In the genomic region with DNA sequence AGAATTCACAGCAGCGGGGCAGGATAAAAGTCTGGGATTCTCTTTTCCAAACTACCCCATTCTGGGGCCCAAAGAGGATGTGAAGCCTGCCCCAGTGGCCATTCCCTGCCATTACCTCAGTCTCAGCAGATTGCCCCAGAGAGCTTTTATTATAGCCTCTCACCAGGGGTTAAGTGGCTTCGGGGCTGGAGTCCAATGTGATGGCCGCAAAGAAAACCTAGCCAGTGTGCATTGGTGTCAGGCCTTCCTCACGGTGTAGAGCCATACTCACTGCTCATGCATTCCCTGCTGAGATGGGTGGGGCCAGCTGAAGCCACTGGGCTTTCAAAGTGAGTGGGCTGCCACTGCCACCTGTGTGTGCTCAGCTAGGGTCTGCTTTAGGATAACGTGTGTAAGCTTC, we compare ENCODE assay signal across 11 mouse cellular contexts.
DNase-seq lines count a peak whose midpoint lies in the region; ATAC-seq and TF ChIP-seq lines count a peak whose summit lies in the region.
"Had no signal": no experiment of that assay in that cellular context is flagged by ENCODE, and none has a peak within 500 bp of the region (broad histone marks: within the 10 kb centered on the region; RNA-seq: fewer than 3 reads in every experiment).

No protein-coding gene starts in this region.

- no peak overlapping the region for H3K4me2 ChIP-seq in lung, embryonic 14.5 days
- H3K4me2 ChIP-seq in limb, embryonic 11.5 days (ENCODE audit: low read depth, severe bottlenecking) = no peak overlapping the region

- WGBS in heart, embryonic 10.5 days = 39% methylated on average over 5 of the region's 5 CpGs
- 40% methylated on average over 5 of the region's 5 CpGs for WGBS in lung, embryonic 14.5 days
- 22% methylated on average over 5 of the region's 5 CpGs for WGBS in limb, embryonic 11.5 days

- no peak overlapping the region for H3K9ac ChIP-seq in lung, embryonic 14.5 days
- H3K9ac ChIP-seq in limb, embryonic 11.5 days (ENCODE audit: low read length) = no peak overlapping the region

- H3K9me3 ChIP-seq in heart, embryonic 10.5 days = no peaks in the 10 kb centered on the region
- H3K9me3 ChIP-seq in lung, embryonic 14.5 days (ENCODE audit: low read depth, low read length) = no peaks in the 10 kb centered on the region
- H3K9me3 ChIP-seq in limb, embryonic 11.5 days (ENCODE audit: control insufficient read depth, low read length) = no peaks in the 10 kb centered on the region

- no peak overlapping the region for H3K4me3 ChIP-seq in heart, embryonic 10.5 days
- no peak overlapping the region for H3K4me3 ChIP-seq in lung, embryonic 14.5 days (ENCODE audit: low read depth, low read length)
- H3K4me3 ChIP-seq in limb, embryonic 11.5 days (ENCODE audit: low read depth, low read length) = no peak overlapping the region

- peaks cover 37% of the 10 kb centered on the region for H3K36me3 ChIP-seq in heart, embryonic 10.5 days
- H3K36me3 ChIP-seq in lung, embryonic 14.5 days (ENCODE audit: insufficient read depth) = peaks cover 19% of the 10 kb centered on the region
- no peaks in the 10 kb centered on the region for H3K36me3 ChIP-seq in limb, embryonic 11.5 days (ENCODE audit: control insufficient read depth, insufficient read depth, low read length)

- DNase-seq in heart, embryonic 10.5 days (ENCODE audit: low spot score) = no peak
- DNase-seq in heart, adult 9 months (ENCODE audit: low spot score in 2 of 2) = no peak
- DNase-seq in lung, embryonic 14.5 days = no peak
- no peak for DNase-seq in lung, adult 18-20 months
- peak; percentile 88 for DNase-seq in R1 (ENCODE audit: low read depth, low spot score)
- peak; percentile 36 for DNase-seq in limb, embryonic 11.5 days (ENCODE audit: low spot score)
- DNase-seq in thymus, postnatal 10 days (ENCODE audit: low spot score in 2 of 2) = no peak
- DNase-seq: right cerebral cortex, postnatal 25 days; thymus, postnatal 36 days had no signal

- peak; percentile 32 for TF ChIP-seq CTCF in lung, embryonic 14.5 days (IDR thresholded peaks at IDR 0.05; ENCODE audit: low read depth)

- ATAC-seq in lung, embryonic 14.5 days (ENCODE audit: insufficient read depth) = no peak
- no peak for ATAC-seq in limb, embryonic 11.5 days (ENCODE audit: insufficient number of reproducible peaks, low FRiP score, low TSS enrichment, low read depth)
- no peak for ATAC-seq in monocyte, adult 5-6 weeks (replicated peaks; ENCODE audit: insufficient number of reproducible peaks, low FRiP score, low TSS enrichment, poor library complexity, severe bottlenecking)
- ATAC-seq: inflammation-experienced regulatory T-cells, adult 6 months had no signal

- no peaks in the 10 kb centered on the region for H3K27me3 ChIP-seq in heart, embryonic 10.5 days (ENCODE audit: insufficient read depth, poor library complexity, severe bottlenecking)
- no peaks in the 10 kb centered on the region for H3K27me3 ChIP-seq in lung, embryonic 14.5 days (ENCODE audit: insufficient read depth, low read length)
- H3K27me3 ChIP-seq in limb, embryonic 11.5 days (ENCODE audit: control insufficient read depth, insufficient read depth, low read length) = no peaks in the 10 kb centered on the region

- H3K27ac ChIP-seq in heart, embryonic 10.5 days = 0 out of 2 replicates have a peak overlapping the region, but pooled peaks have one; percentile 31
- no peak overlapping the region for H3K27ac ChIP-seq in lung, embryonic 14.5 days (ENCODE audit: low read depth)
- H3K27ac ChIP-seq in limb, embryonic 11.5 days (replicated peaks; ENCODE audit: low read depth, low read length) = no peak overlapping the region

- peaks cover 64% of the 10 kb centered on the region for H3K4me1 ChIP-seq in heart, embryonic 10.5 days
- H3K4me1 ChIP-seq in lung, embryonic 14.5 days (ENCODE audit: insufficient read depth) = peaks cover 17% of the 10 kb centered on the region
- peaks cover 25% of the 10 kb centered on the region; the same call in 1 of the 2 replicates for H3K4me1 ChIP-seq in limb, embryonic 11.5 days (ENCODE audit: control insufficient read depth, insufficient read depth, low read length)

Comparison
In these comparisons a context has a peak if more than half of its experiments do, and no peak if none do; other contexts are left out.
1. DNase-seq: peak in R1 (single experiment) and limb, embryonic 11.5 days (single experiment); none in heart, embryonic 10.5 days (single experiment), heart, adult 9 months (0 of 2), lung, embryonic 14.5 days (single experiment), lung, adult 18-20 months (0 of 2) and thymus, postnatal 10 days (0 of 2).